Mouse (Mus musculus) adrenal gland, postnatal 14 days (tissue): ENCODE data around the gene Ifih1. TPM values are rescaled to one million over a fixed set of nuclear protein-coding genes. Genes with fewer than 3 reads are reported as not detected.

Experiments
- DNase-seq: peaks from one replicate; pipeline ENCODE4 v3.0.0; 2021; ENCODE audit warnings: mixed read lengths
- total RNA-seq: library from RNA; stranded (reverse); gene quantifications from 2 replicates; pipeline ENCODE4 v1.2.3, GENCODE M21; 2021

Ifih1 gene
- total RNA-seq, 1 experiment from 2014 or later, result 8.7 TPM

DNA sequence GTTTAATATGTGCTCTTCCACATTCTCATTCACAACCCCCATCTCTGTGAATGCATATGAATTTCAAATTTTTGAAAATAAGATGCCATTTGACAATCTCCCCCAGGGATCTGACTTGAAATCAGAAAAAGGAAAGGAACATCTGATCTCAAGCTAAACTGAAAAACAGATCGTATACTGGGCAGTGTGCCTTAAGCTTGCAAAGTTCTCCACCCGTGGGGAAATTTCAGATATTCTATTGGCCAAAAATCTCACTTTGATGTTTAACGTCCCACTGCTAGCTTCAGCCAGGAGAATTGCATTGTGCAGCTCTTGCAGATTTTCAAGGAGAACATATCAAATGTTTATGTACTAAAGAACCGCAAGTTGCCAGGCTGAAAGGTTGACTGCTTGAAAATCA is 96.9 kb downstream of the Ifih1 start:
- DNase-seq, result no peak

DNA sequence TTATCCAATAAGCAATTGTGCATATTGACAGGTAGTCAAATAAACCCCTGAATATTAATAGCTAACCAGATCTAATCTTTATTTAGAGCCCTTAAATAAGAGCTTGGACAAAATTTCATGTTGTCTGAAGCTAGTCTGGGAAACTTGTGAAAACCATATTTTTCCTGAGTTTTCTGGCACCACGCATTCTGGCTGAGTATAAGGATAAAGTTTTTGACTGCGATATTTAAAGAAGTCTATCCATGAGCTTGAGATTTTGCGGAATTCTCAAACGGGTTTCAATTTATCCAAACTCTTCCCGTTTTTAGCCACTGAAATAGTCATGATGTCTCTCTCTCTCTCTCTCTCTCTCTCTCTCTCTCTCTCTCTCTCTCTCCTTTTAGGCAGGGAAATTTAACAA is 98.0 kb downstream of the Ifih1 start:
- no peak for DNase-seq

Other genes with a start within 250 kb of the Ifih1 start
- 9.0 and 12.4 TPM in 2 replicates for gene Dpp4, start 234.0 kb downstream of the Ifih1 start, total RNA-seq
- gene Gcg, start 162.6 kb downstream of the Ifih1 start, total RNA-seq, result not detected in 2 replicates
- 4.6 and 6.2 TPM in 2 replicates for gene Fap, start 72.2 kb downstream of the Ifih1 start, total RNA-seq
- gene Gca, start 18.0 kb upstream of the Ifih1 start, total RNA-seq, result 3.0 and 4.0 TPM in 2 replicates